Comparison of ENCODE assay signal across 8 mouse cellular contexts in the genomic region with DNA sequence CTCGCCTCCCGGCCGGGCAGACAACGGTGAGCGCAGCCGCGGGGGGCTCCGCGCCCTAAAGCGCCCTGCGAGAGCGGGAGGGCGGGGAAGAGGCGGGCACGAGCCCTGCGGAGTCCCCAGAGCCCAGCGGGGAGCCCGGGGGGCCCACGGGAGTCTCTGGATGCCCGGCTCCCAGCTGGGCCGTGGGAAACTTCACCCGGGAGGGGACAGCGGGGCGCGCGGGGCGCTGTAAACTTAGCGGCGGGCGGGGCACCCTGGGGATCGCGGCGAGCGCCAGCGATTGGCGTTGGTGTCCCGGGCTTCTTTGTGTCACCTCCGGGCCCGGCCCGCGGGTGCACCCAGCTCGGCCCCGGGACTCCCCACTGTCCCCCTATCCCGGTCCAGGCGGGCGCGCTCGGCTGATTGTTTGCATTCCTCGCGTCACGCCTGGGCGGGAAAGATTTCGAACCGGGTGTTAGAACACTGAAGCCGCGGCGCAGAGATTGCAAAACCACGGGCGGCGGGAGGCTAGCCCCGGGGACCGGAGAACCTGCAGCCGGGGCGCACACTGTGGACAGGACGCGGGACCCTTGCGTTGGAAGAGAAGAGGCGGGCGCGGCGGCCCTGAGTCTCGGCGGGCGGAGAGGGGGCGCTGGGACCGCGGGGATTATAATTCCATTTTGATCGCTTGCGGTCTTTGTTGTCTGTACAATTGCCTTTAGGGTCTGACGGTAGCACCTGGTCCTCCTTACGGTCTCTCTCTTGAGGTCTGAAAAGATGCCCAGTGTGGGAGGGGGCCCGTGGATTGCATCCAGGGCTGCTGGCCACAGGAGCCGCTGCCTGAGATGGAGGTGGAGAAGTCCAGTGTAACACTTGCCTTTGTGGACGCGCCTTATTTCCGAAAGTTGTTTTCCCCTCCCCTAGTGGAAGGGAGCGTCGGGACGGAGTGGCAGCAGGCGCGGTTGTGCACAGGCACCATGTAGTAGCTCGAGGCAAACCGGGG. TPM values are rescaled to one million over a fixed set of nuclear protein-coding genes. Genes with fewer than 3 reads are reported as not detected.
DNase-seq lines count a peak whose midpoint lies in the region; ATAC-seq and TF ChIP-seq lines count a peak whose summit lies in the region.

No protein-coding gene starts in this region.

- H3K9ac ChIP-seq in heart, adult 2 months (ENCODE audit: low read depth, low read length): peak overlapping the region; percentile 96
- peak overlapping the region; percentile 75 for H3K9ac ChIP-seq in limb, embryonic 15.5 days
- peak overlapping the region; percentile 84 for H3K9ac ChIP-seq in midbrain, embryonic 14.5 days (replicated peaks; ENCODE audit: low read length)

- no peak for TF ChIP-seq EP300 in heart, adult 2 months (IDR thresholded peaks at IDR 0.05; ENCODE audit: insufficient read depth, low read depth, low read length)

- ATAC-seq in limb, embryonic 15.5 days (ENCODE audit: insufficient number of reproducible peaks, low FRiP score, low TSS enrichment, low read depth): peak; percentile 44; the same call in 1 of the 2 replicates
- peak; percentile 84 for ATAC-seq in midbrain, embryonic 14.5 days (ENCODE audit: low FRiP score, low TSS enrichment)

- H3K4me2 ChIP-seq in limb, embryonic 15.5 days: peak overlapping the region; percentile 90
- peak overlapping the region; percentile 65 for H3K4me2 ChIP-seq in midbrain, embryonic 14.5 days (ENCODE audit: low read length)

- intact Hi-C loops in heart, adult 2 months (cut with DNase I): loop anchor here (2.0 to 5.0 kb wide), 3 partner anchors 16 to 74 kb away; no protein-coding TSS in a partner anchor

- DNase-seq in 3T3-L1 (ENCODE audit: low read depth, low spot score): peak; percentile 64
- DNase-seq in adrenal gland, postnatal 10 days: peak; percentile 81
- DNase-seq in embryo, embryonic 9.5 days (ENCODE audit: extremely low spot score): peak; percentile 71
- peak; percentile 84 to 85 for DNase-seq in heart, adult 2 months
- peak; percentile 74 for DNase-seq in kidney, adult 11 months
- peak; percentile 82 for DNase-seq in midbrain, embryonic 14.5 days
- DNase-seq in spleen, postnatal 4 days (ENCODE audit: low spot score in 2 of 2): peak; percentile 37 to 74

- H3K4me1 ChIP-seq in heart, adult 2 months (ENCODE audit: control insufficient read depth, insufficient read depth, low read length): peaks cover 10% of the 10 kb centered on the region
- peaks cover 26% of the 10 kb centered on the region for H3K4me1 ChIP-seq in limb, embryonic 15.5 days
- peaks cover 17% of the 10 kb centered on the region for H3K4me1 ChIP-seq in midbrain, embryonic 14.5 days (ENCODE audit: control insufficient read depth, insufficient read depth, low read length)

- TF ChIP-seq POLR2A in heart, adult 2 months (IDR thresholded peaks at IDR 0.05; ENCODE audit: insufficient read depth, low read depth, low read length): 0 out of 2 replicates have a peak, but pooled peaks have one; percentile 23

- H3K9me3 ChIP-seq in limb, embryonic 15.5 days: no peaks in the 10 kb centered on the region
- no peaks in the 10 kb centered on the region for H3K9me3 ChIP-seq in midbrain, embryonic 14.5 days (ENCODE audit: control insufficient read depth, low read length)

- H3K79me2 ChIP-seq in heart, adult 2 months (replicated peaks; ENCODE audit: control insufficient read depth, insufficient read depth, low read length): peaks cover 4% of the 10 kb centered on the region; the same call in 1 of the 2 replicates

- peak; percentile 58 for TF ChIP-seq CTCF in heart, adult 2 months (IDR thresholded peaks at IDR 0.05)

- peaks cover 5% of the 10 kb centered on the region for H3K36me3 ChIP-seq in heart, adult 2 months (ENCODE audit: control insufficient read depth, insufficient read depth, low read length)
- H3K36me3 ChIP-seq in limb, embryonic 15.5 days: no peaks in the 10 kb centered on the region
- no peaks in the 10 kb centered on the region for H3K36me3 ChIP-seq in midbrain, embryonic 14.5 days (ENCODE audit: control insufficient read depth, insufficient read depth, low read length)

- peak overlapping the region; percentile 89 for H3K27ac ChIP-seq in heart, adult 2 months
- peak overlapping the region; percentile 73 for H3K27ac ChIP-seq in limb, embryonic 15.5 days
- H3K27ac ChIP-seq in midbrain, embryonic 14.5 days (replicated peaks; ENCODE audit: low read depth, low read length): peak overlapping the region; percentile 82

- no peaks in the 10 kb centered on the region for H3K27me3 ChIP-seq in heart, adult 2 months (ENCODE audit: control insufficient read depth, insufficient read depth, low read length)
- H3K27me3 ChIP-seq in limb, embryonic 15.5 days: 0 out of 2 replicates have a peak, but pooled peaks cover 3% of the 10 kb centered on the region
- H3K27me3 ChIP-seq in midbrain, embryonic 14.5 days (ENCODE audit: control insufficient read depth, insufficient read depth, low read length): no peaks in the 10 kb centered on the region

- peak overlapping the region; percentile 83 for H3K4me3 ChIP-seq in heart, adult 2 months
- peak overlapping the region; percentile 94 for H3K4me3 ChIP-seq in limb, embryonic 15.5 days
- H3K4me3 ChIP-seq in midbrain, embryonic 14.5 days (replicated peaks; ENCODE audit: low read depth, low read length): peak overlapping the region; percentile 84

- WGBS in heart, adult 2 months: under 1% methylated on average over 90 of the region's 93 CpGs
- WGBS in limb, embryonic 15.5 days: under 1% methylated on average over 92 of the region's 93 CpGs
- WGBS in midbrain, embryonic 14.5 days: under 1% methylated on average over 92 of the region's 93 CpGs

RNA-seq across cellular contexts. Expression of a gene that starts 0.8 kb away (rescaled TPM):
- total RNA-seq in adrenal gland, postnatal 10 days (2021): 10 to 100 TPM; 46.8 to 78.3 TPM
- total RNA-seq in heart, adult 2 months (2021): 10 to 100 TPM; 33.1 to 33.6 TPM
- 21.7 and 30.3 TPM in 2 replicates for polyA plus RNA-seq in heart, adult 2 months (2012; rRNA removed)
- polyA plus RNA-seq in limb, embryonic 15.5 days (2015; fragmentation: Nextera tagmentation; extraction: Ambion mirVana): 43.9 and 45.9 TPM in 2 replicates
- 45.0 and 63.5 TPM in 2 replicates for polyA plus RNA-seq in midbrain, embryonic 14.5 days (2014; fragmentation: Nextera tagmentation; extraction: Ambion mirVana)

Comparison
In these comparisons a context has a peak if more than half of its experiments do, and no peak if none do; other contexts are left out.
1. Peak in every context shown above with its lines: DNase-seq, ATAC-seq, H3K4me3 ChIP-seq and H3K27ac ChIP-seq.